Mouse (Mus musculus): ENCODE measurements around the gene Gm44596. TPM values are rescaled to one million over a fixed set of nuclear protein-coding genes. Genes with fewer than 3 reads are reported as not detected.

Gene Gm44596
- not detected in 2 replicates for polyA plus RNA-seq (2012; rRNA removed)

GRCm38 (mm10) chr6:128375192-128375591, at the start of gene Gm44596, which contains the start of gene Tex52:
TSS of gene Gm44596 (plus strand) at chr6:128375503.
TSS of gene Tex52 (plus strand) at chr6:128375456.

GRCm38 (mm10) chr6:128355726-128356416, 19.4 kb upstream of the Gm44596 start, which contains the start of gene Tulp3:
TSS of gene Tulp3 (minus strand) at chr6:128355851.

GRCm38 (mm10) chr6:128362381-128363006, 12.8 kb upstream of the Gm44596 start, which contains the start of the genes Rhno1 and Foxm1:
TSS of gene Rhno1 (minus strand) at chr6:128362911.
TSS of gene Foxm1 (plus strand) at chr6:128362967.

GRCm38 (mm10) chr6:128398996-128399395, 23.7 kb downstream of the Gm44596 start, which contains the start of gene Nrip2:
TSS of gene Nrip2 (plus strand) at chr6:128399296.

DNA sequence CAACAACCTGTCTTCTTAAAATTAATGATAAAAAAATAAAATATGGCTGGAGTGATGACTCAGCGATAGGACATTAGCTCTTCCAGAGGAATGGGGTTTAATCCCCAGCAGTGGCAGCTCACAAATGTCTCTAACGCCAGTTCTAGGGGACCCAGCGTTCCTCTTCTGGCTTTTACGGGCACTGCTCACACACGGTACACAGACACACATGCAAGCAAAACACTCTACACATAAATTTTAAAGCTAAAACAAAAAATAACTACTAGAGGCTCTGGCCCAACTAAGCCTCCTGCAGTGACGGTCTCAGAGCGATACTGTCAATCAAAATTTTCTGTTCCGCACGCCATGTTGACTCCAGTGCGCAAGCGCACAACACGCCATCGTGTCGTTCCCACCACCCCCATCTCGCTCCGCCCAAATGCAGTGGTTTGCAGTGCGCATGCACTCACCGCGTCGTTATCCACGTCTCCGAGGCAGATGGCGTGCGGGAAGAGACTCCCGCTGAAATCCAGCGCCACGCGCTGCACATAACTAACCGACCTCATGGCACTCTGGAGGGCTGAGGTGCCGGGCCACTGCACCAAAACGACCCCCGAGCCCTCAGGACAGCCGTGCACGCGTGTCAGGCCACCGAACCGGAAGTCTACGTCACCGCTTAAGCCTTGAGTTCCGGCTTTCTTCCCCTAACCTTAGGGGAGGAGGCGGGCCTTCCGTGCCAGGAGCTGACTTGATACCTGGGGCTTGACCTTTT, 49.1 kb downstream of the Gm44596 start, which contains the start of gene Itfg2:
Itfg2 (minus strand) TSS at position 663 of the 751 bp plus-strand sequence.

GRCm38 (mm10) chr6:128438317-128438870, 63.1 kb downstream of the Gm44596 start, which contains the start of gene Fkbp4:
TSS of gene Fkbp4 (minus strand) at chr6:128438677.

Other genes starting within 250 kb of the Gm44596 start
- gene Tspan9, start 231.9 kb upstream of the Gm44596 start, polyA plus RNA-seq (2012; rRNA removed) = 65.0 and 81.3 TPM in 2 replicates
- 0.28 and 0.35 TPM in 2 replicates for gene Tead4, start 74.7 kb upstream of the Gm44596 start, polyA plus RNA-seq (2012; rRNA removed)
- gene Tulp3, start 19.7 kb upstream of the Gm44596 start, polyA plus RNA-seq (2012; rRNA removed) = 30.7 and 32.8 TPM in 2 replicates
- 23.1 and 28.6 TPM in 2 replicates for gene Rhno1, start 12.6 kb upstream of the Gm44596 start, polyA plus RNA-seq (2012; rRNA removed)
- gene Foxm1, start 12.5 kb upstream of the Gm44596 start, polyA plus RNA-seq (2012; rRNA removed) = 16.4 and 17.9 TPM in 2 replicates
- 0.41 and 0.94 TPM in 2 replicates for gene Tex52, start within 50 bp of the Gm44596 start, polyA plus RNA-seq (2012; rRNA removed)
- 8.2 and 8.7 TPM in 2 replicates for gene Nrip2, start 23.8 kb downstream of the Gm44596 start, polyA plus RNA-seq (2012; rRNA removed)
- gene Itfg2, start 49.4 kb downstream of the Gm44596 start, polyA plus RNA-seq (2012; rRNA removed) = 23.6 and 26.3 TPM in 2 replicates
- gene Fkbp4, start 63.2 kb downstream of the Gm44596 start, polyA plus RNA-seq (2012; rRNA removed) = 229 and 238 TPM in 2 replicates
- gene Pzp, start 151.2 kb downstream of the Gm44596 start, polyA plus RNA-seq (2012; rRNA removed) = 0.04 and 0.29 TPM in 2 replicates
- 5.8 and 6.0 TPM in 2 replicates for gene A2ml1, start 206.1 kb downstream of the Gm44596 start, polyA plus RNA-seq (2012; rRNA removed)
- not detected in 2 replicates for gene Klrb1a, start 248.0 kb downstream of the Gm44596 start, polyA plus RNA-seq (2012; rRNA removed)

All from central nervous system, embryonic 18 days (tissue).